Mouse (Mus musculus): ENCODE measurements around the gene Phlpp1.

Gene Phlpp1

DNA sequence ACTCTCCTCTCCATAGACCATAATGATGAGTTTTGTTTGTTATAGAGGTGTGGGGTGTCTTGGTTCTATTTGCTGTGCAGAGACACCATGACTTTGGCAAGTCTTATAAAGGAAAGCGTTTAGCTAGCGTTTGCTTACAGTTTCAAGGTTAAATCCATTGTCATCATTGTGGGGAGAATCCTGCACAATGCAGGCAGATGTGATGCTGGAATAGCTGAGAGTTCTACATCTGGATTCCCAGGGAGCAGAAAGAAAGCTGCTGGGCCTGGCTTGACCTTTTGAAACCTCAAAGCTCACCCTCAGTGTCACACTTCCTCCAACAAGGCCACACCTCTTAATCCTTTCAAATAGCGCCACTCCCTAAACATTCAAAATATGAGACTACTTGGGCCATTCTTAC lies 7.4 kb upstream of the Phlpp1 start:
- DNase-seq (ENCODE audit: low spot score) = no peak

DNA sequence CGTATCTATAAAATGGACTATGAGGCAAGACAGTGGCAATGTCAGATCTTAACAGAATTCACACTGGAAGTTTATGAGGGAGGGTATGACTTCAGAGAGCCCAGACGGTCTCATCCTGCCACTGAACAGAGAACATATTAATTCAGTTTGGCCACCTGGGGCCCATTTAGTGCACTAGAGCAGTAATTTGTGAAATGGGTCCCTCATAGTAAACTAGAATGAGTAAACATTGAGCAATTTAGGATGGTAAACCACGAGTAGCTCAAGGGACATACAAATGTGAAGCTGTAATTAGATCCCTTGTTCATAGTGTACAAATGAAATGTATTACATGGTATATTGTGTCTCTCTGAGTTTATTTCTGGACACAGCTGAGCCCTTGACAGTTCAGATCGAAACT lies 3.6 kb upstream of the Phlpp1 start:
- DNase-seq (ENCODE audit: low spot score) = no peak

DNA sequence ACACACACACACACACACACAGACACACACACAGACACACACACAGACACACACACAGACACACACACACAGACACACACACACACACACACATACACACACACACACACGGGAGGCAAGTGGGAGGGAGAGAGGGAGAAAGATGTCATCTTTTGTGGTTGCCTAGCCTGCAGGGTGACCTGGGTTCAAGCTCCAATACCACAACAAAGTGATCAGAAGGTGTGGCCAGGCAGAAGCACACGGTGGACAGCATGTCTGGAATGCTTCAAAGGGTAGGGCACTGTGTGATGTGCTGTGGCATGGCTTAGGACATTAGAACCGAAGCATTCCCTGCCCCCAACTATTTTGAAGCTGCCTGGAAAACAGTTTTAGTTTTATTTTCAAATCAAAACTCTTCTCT lies 2.8 kb upstream of the Phlpp1 start:
- no peak for DNase-seq (ENCODE audit: low spot score)

DNA sequence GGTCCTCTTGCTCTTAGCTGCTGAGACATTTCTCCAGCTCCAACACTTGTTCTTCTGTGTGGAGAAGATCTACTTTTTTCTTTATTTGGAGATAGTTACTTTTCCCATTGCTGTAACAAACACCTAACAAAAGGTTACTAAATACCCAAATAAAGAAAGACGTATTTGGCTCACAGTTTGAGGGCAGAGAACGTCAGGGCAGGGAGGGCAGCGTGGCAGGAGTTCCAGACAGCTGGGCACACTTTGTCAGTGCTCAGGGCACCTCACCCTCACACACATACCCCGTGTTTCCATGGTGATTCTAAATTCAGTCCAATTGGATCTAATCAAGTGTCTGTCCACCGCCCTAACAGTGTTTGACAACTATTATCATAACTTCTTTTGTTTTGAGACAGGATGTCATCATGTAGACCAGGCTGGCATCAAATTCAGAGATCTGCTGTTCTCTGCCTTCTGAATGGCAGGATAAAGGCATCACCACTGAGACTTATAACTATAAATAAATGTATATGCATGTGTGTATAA lies 1.7 kb upstream of the Phlpp1 start:
- no peak for DNase-seq (ENCODE audit: low spot score)

DNA sequence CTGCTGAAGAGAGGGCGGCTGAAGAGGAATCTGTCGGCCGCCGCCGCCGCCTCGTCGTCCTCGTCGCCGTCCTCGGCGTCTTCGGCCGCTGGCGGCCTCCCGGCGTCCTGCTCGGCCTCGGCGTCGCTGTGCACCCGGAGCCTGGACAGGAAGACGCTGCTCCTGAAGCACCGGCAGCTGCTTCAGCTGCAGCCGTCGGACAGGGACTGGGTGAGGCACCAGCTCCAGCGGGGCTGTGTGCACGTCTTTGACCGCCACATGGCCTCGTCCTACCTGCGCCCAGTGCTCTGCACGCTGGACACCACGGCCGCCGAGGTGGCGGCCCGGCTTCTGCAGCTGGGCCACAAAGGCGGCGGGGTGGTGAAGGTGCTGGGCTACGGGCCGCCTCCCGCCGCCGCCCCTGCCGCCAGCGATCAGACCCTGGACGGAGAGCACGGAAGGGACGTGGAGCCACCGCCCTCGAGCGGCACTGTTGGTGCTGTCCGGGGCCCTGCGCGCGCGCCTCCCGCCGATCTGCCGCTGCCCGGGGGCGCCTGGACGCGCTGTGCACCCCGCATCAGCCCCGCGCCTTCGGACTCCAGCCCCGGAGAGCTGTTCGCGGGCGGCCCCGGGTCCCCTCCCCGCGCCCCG lies 864 bp downstream of the Phlpp1 start:
- peak; percentile 63 for DNase-seq (ENCODE audit: low spot score)

DNA sequence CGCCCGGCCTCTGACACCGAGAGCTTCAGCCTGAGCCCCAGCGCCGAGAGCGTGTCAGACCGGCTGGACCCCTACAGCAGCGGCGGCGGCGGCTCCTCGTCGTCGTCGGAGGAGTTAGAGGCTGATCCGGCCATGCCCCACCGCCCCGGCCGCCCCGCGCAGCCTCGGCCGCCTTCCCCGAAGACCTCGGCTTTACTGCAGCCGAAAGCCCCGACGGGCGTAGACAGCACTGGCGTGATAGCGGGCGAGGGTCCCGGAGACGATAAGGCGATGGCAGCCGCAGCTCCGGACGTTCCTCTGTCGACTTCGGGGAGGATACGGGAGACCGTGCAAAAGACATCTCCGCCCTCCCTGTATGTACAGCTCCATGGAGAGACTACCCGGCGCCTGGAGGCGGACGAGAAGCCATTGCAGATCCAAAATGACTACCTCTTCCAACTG lies 1.4 kb downstream of the Phlpp1 start:
- DNase-seq (ENCODE audit: low spot score) = peak; percentile 46

DNA sequence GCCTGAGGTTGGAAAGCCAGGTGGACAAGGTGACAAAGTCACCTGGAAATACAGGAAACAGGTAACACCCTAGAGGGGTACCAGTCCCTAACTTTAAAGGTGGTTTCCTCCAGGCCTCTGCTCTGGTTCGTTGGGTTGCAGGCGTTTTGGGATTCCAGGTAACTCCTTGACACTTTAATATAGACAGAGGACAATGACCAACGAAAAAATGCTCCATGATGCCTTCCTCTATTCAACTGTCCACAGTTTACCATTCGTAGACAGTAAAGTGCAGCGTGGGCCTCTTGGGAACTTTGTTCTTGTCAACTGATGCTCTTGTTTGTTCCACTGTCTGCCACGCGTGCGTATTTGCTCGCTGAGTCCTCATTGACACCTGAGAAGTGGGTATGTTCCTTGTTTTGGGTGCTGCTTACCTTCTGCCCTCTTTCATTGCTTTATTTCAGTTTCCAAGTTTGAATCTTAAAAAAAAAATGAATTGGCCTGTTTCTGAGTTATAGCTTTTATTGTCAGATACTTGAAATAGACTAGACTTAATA lies 2.1 kb downstream of the Phlpp1 start:
- DNase-seq (ENCODE audit: low spot score) = peak; percentile 20

DNA sequence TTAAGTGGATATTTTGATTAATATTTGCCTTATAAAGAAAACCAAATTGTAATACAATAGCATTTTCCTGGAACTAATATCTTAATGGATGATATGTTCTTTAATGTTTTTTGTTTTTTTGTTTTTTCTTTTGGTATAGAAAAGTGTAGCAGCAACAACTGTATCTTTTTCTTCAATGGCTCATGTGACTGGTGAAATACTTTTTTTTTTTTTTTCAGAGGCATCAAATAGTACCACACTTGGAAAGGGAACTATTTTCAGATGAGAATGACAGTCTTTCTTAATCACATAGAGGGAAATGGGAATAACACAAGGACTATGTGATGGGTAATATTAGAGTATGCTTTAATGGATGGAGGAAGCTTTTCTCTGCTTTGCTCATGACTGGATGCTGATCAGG lies 3.0 kb downstream of the Phlpp1 start:
- no peak for DNase-seq (ENCODE audit: low spot score)

DNA sequence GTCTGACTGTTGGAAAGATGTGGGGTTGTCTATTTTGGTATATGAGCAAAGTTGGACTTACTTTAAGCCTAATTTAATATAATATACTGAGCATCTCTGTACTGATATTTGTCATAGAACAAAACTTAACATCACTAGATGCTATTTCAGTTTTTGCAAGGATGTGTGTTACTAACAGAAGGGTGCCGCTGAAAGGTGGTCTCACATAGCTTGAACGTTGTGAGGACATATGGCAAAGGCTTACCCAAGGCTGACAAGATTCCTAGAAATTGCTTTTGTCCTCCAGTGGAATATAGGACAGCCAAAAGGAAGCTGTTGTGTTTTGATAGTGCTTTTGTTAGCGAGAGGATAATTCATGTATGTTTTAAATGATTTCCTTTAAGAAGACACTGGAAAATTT lies 3.8 kb downstream of the Phlpp1 start:
- DNase-seq (ENCODE audit: low spot score) = no peak

DNA sequence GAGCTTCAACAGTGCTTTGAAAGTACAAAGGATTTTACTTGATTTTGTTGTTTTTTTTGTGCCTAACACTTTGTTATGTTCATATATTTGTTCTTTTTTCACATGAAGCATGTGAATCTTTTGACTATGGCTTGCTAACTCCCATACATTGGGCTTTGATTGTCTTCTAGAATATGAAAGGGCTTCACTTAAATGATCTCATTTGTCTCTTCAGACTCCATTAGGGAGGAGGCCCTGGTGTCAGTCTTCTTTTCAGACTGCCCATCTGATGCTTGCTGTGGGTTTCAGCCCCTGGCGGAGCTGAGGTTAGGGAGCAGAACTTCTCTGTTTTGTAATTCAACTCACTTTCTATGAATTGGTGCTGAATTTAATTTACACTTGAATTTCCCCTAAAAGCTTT lies 5.2 kb downstream of the Phlpp1 start:
- no peak for DNase-seq (ENCODE audit: low spot score)

DNA sequence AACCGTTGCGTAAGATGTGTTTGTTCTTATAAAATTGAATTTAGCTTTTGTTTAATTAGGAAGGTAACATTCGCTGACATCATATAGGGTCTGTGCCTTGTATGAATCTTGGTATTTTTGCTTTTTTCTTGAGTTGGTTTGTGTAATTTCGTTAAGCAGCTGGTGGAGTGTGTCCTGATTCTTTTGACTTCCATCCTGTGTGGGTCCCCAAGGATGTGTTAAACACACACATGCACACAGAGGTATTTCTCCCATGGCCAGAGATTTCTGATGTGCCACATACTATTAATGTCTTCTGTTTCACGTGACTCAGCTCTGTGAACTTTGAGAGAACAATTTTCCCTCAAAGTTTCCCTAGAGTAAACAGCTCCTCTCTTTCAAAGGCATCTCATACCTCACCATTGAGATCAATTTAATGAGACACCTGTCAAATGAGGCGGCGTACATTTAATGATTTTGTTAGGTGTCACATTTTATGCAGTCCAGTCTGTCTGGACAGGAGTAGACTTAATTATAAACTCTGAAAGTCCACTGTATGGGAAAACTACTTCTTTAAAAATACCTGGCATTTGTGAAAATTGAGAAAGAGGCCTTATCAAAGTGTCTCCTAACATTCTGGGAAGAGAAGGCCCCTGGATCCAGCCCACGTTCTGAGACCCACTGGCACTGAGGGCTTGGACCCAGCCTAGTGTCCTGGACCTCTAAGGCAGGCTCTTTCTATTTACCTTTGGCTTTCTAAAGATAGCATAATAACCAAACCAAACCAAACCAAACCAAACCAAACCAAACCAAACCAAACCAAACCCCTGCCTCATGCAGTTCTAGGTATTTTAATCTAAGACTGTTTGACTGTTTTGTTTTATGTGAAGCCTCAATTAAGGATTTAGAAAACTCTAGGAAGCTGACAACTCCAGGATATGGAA lies 6.6 kb downstream of the Phlpp1 start:
- no peak for DNase-seq (ENCODE audit: low spot score)

DNA sequence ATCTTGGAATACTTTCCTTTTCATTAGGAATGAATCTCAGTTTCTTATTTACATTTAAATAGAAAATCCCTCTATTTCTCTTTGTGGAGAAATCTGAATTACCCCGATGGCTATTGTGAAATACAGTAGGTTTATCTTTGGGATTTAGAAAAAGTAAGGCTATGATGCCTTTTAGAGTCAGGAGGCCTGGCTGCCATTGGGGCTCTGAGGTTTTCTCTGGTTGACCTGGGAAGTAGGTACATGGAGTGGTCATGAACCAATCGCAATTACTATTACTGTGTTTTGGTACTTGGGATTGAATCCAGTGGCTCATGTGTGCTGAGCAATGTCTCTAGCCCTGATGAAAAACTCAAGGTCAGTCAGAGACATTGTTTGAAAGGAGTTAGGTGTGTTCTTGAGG lies 12.1 kb downstream of the Phlpp1 start:
- no peak for DNase-seq (ENCODE audit: low spot score)

DNA sequence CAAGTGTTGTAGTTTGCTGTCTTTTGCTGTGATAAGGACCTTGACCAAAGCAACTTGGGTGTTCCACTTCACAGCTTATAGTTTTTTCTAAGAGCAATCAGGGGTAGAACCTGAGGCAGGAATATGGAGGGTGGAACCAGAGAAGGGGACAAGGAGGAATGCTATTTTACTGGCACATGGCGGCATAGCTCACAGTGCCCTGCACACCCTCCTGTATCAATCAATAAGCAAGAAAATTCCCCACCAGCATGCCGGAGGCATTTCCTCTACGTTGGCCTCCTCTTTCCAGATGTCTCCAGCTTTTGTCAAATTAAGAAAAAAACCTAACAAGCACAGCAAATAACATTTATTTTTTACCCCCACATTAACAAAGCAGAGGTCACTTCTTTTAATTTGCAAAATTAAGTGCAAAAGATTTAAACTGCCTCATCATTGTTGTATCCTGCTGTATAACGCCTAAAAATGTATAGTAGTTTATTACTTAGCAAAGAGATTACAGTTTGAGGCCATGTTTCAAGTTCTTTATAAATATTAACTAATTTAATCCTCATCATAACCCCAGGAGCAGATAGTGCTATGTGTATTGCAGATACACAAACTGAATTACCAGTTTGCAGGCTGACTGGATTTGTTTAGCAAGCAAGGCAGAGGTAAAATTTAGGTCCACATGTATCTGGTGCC lies 13.4 kb downstream of the Phlpp1 start:
- DNase-seq (ENCODE audit: low spot score) = no peak

DNA sequence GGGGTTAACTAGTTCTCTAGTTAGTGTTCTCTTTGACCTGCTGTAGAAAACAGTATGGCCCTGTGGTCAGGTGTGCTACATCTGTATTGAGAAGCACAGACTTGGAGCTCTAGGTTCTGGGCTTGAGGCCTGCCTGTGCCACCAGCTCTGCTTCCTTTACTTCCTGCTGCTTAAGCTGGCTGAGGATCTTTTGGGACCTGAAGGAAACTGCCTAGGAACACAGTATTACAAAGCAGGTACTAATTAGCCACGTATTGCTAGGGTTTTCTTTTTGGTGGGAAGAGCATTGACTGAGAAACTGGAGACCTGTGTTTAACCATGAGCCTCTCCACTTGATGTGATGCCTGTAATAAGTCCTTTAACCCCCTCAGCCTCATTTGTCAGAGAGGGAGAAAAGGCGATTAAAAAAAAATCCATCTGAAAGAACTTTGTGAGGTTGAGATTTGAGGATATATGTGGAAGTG lies 13.9 kb downstream of the Phlpp1 start:
- no peak for DNase-seq (ENCODE audit: low spot score)

DNA sequence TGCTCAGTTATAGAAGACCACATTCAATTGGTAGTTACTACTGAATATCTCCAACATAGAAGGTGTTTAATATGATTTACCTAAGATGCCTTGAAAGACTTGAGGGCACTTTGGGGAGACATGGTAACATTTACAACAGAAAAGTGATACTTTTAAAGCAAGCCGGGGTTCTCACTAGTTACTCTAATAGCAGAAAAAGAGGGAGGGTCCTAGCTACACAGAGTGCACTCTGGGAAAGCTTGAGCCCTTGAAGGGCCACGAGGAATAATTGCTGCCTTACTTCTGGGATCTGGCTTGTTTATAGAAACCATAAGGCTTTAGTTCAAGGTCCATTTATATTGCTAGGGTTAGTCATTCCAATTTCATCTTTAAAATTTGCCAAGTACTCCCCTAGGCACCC lies 14.5 kb downstream of the Phlpp1 start:
- no peak for DNase-seq (ENCODE audit: low spot score)

DNA sequence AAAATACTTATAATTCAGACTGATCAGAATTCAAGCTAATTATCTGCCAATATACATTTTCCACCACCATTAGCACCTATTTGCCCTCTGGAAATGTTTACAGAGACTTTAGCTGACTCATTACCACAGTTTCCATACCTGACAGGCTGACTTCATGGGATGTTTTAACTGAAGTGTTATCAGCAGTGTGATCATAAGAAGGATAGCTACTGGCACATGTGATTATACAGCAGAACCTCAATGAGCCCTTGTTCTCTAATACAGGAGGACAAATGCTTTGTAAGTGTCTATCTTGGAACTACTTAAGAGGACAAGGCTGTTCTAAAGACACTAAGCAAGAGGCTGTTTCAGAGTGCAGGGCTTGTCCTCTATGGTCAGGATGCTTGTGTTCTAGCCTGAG lies 15.9 kb downstream of the Phlpp1 start:
- DNase-seq (ENCODE audit: low spot score) = no peak

DNA sequence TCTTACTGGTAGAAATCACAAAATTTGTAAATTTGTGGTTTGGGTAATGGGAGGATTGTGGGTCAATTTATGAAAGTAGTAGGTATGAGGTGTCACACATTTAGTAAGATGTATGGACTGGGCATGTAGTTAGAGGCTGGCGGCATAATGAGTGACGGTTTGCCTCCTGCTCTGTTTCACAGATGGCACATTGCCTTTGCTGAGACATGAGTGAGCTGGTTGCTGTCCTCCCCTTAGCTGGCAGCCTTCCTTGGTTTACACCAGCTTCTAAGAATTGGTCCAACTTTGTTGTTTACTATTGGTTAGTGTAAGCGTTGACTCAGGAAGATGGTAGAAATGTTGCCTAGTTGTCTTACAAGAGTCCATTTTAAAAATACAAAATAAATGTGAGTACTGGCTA lies 17.2 kb downstream of the Phlpp1 start:
- DNase-seq (ENCODE audit: low spot score) = peak; percentile 69

DNA sequence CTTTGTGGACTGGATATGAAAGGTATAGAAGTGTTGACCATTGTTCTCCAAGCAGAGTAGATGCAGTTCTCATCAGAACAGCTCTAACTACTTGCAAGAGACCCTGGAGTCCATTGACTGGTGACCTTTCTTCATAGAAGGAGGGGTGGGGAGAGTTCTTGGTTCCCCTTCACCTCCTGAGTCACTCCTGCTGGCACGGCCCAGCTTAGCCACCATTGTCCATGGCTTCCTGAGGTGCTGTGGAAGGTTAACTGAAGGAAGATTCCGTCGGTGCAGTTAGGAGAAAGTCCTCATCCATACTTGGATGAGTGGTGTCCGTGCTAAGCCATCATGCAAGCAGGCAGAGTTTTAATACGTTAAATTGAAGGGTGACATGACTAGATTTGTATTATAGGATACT lies 17.8 kb downstream of the Phlpp1 start:
- no peak for DNase-seq (ENCODE audit: low spot score)

DNA sequence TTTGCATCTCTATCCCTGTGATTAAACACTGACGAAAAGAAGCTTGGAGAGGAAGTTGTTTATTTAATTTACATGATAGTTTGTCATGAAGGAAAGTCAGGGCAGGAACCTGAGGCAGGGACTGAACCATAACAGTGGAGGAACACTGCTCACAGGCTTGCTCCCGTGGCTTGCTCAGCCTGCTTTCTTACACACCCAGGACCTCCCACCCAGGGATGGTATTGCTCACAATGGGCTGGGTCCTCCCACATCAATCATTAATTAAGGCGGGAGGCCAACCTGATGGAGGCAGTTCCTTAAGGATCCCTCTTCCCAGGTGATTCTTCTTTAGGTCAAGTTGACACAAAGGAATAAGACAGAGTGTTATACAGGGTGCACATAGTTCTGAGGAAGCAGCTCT lies 19.1 kb downstream of the Phlpp1 start:
- no peak for DNase-seq (ENCODE audit: low spot score)

DNA sequence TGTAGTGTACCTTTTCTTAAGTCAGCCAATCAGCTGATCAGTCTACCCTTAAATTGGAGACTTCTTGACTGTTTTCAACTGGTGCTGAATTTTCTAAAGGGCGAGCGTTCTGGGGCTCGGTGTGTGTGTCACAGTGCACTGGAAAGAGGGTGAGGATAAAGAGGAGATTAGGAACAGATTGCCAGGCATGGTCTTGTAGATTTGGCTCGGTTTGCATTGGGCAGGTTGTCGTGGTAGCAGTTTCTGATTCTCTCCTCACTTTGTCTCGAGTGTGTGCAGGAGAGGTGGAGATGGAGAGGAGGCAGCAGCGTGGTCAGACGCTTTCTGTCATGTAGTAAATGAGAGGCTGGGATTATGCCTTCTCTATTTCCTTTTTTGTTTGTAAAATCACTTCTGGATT lies 20.3 kb downstream of the Phlpp1 start:
- DNase-seq (ENCODE audit: low spot score) = no peak

DNA sequence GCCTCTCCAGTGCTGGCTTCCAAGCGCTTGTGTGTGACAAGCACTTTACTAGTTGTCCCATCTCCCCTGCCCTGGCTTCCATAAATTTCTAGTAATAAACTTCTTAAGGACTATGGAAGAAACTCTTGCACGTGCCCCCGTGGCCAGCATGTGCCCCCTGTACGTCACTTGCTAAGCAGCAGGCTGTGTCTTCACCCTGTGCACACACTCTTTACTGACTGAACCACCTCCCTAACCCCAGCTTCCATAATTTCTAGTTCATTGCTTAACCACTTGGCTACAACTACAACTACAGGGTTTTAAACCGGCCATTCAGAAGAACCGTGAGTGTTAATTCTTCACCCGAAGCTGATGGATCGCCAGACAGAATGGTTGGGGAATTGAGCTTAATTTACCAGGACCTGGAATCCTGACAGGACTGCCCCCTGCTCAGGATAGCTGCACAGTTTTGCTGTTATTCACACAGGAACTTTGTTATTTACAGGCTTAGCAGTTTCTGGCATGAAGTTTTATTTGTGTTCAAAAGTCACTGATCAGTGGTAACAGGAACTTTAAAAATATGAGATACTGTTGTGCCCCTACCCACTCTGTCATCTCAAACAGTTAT lies 21.4 kb downstream of the Phlpp1 start:
- peak; percentile 40 for DNase-seq (ENCODE audit: low spot score)

DNA sequence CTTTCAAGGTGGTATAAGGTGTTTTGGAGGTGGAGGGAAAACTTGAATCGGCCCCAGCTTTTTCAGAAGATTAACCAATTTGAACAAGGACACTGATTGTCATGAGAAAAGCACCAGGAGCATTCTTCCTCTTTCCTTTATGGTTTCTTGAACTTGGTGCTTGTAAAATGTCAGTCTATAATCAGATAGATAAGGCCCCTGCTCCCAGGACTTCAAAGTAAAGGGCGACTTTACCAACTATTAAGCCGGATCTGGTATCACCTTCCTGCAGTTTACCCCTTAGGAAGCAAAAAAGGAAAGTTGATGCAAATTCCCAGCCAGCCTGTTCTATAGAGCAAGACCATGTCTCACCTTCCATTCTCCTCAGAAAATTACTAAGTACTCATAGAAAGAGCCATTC lies 21.9 kb downstream of the Phlpp1 start:
- no peak for DNase-seq (ENCODE audit: low spot score)

Measured in adipocyte (in vitro differentiated cells).